Mouse (Mus musculus) C2C12 (cell line): ENCODE results near the gene Sema3b. TPM values are rescaled to one million over a fixed set of nuclear protein-coding genes. Genes with fewer than 3 reads are reported as not detected.

Experiments used
- H3K27me3 ChIP-seq: one replicate; pipeline ENCODE4 v1.6.1; 2011; ENCODE audit not compliant: control insufficient read depth, insufficient read depth, insufficient read length
- H3K36me3 ChIP-seq: one replicate; pipeline ENCODE4 v1.6.1; 2011; ENCODE audit not compliant: control insufficient read depth, insufficient read depth
- H3K4me3 ChIP-seq: one replicate; pipeline ENCODE4 v1.5.1; 2011; ENCODE audit warnings: mild to moderate bottlenecking, control low read depth; ENCODE audit not compliant: poor library complexity, insufficient read depth, severe bottlenecking
- H3K79me2 ChIP-seq: one replicate; pipeline ENCODE4 v1.6.1; 2011; ENCODE audit not compliant: control insufficient read depth, insufficient read depth
- H3K79me3 ChIP-seq: one replicate; pipeline ENCODE4 v1.6.1; 2011; ENCODE audit warnings: low read depth, control low read depth
- H3ac ChIP-seq: one replicate; pipeline ENCODE3; 2011; ENCODE audit warnings: low read depth; ENCODE audit not compliant: control insufficient read depth, insufficient read length
- CEBPB ChIP-seq: IDR thresholded peaks from one replicate; pipeline ENCODE4 v1.6.1; 2011; ENCODE audit warnings: low read depth, mild to moderate bottlenecking, control low read depth, moderate library complexity
- CTCF ChIP-seq: IDR thresholded peaks from one replicate; pipeline ENCODE4 v1.5.1; 2011; ENCODE audit not compliant: control insufficient read depth, insufficient read depth, insufficient read length
- FOSL1 ChIP-seq: IDR thresholded peaks from one replicate; pipeline ENCODE4 v1.8.0; 2011; ENCODE audit warnings: mild to moderate bottlenecking, low read length; ENCODE audit not compliant: poor library complexity, insufficient read depth, severe bottlenecking
- MAX ChIP-seq: IDR thresholded peaks from one replicate; pipeline ENCODE4 v1.6.1; 2011; ENCODE audit warnings: mild to moderate bottlenecking, control low read depth
- MYOD1 ChIP-seq: IDR thresholded peaks from one replicate; pipeline ENCODE4 v1.6.1; 2011; ENCODE audit warnings: low read depth; ENCODE audit not compliant: control insufficient read depth, insufficient read length
- MYOG ChIP-seq: IDR thresholded peaks from one replicate; pipeline ENCODE4 v1.6.1; 2011; ENCODE audit not compliant: control insufficient read depth, insufficient read length; ENCODE audit errors: extremely low read depth
- USF1 ChIP-seq: IDR thresholded peaks from one replicate; pipeline ENCODE4 v1.6.1; 2011; ENCODE audit warnings: low read depth, mild to moderate bottlenecking, control low read depth, moderate library complexity
- polyA plus RNA-seq: library from polyadenylated mRNA; unstranded; fragments of >200 nt; fragmentation: generic; extraction: Trizol; gene quantifications from one replicate; pipeline ENCODE4 v1.2.1, GENCODE M21; 2012; ENCODE audit warnings: missing spikeins

Gene Sema3b
- polyA plus RNA-seq, 1 experiment: 13.7 TPM

DNA sequence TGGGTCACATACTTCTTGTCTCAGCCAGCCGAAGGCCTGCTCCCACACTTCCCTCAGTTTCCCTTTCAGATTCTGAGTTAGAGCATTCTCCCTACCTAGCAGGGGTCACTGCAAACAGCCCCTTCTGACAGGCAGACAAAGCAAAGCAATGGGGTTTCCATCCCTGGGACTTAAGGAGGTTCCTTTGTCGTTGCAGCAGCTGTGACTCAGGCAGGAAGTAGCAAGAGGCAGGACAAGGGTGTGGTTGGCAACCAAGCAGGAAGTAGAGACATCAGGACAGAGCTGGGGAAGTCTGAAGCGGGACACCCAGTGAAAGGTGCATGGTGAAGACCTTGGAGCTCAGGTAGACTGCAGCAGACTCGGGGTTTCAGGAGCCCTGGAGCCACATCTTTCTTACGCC is 15.5 kb upstream of the Sema3b start:
- H3K36me3 ChIP-seq: peaks cover 18% of the 10 kb centered on the region
- H3ac ChIP-seq: peak overlapping the region; percentile 27
- TF ChIP-seq CEBPB: no peak
- TF ChIP-seq CTCF: no peak
- TF ChIP-seq MYOG: no peak
- no peak for TF ChIP-seq FOSL1
- no peak for TF ChIP-seq USF1
- TF ChIP-seq MYOD1: no peak
- TF ChIP-seq MAX: no peak
- H3K4me3 ChIP-seq: no peak overlapping the region
- no peaks in the 10 kb centered on the region for H3K27me3 ChIP-seq
- peaks cover 85% of the 10 kb centered on the region for H3K79me2 ChIP-seq
- H3K79me3 ChIP-seq: peaks cover 60% of the 10 kb centered on the region

DNA sequence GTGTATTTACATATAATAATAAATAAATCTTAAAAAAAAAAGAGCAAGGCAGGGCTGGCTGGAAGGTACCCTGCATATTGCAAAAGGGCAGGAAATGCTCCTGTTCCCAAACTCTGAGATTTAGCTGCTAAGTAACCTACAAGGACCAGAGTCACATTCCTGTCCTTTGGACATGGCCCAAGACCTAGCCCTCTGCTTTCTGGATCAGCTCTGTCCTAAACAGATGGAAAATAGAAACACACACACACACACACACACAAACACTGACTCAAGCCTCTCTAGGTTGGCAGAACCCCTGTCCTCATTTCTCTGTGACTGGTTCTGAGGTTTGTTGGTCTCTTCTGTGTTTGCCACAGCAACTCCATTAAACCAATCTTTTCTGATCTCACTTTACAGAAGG is 11.9 kb upstream of the Sema3b start:
- TF ChIP-seq MYOG (no peak), MAX (no peak), CTCF (no peak)
- peaks cover 36% of the 10 kb centered on the region for H3K79me3 ChIP-seq
- H3K4me3 ChIP-seq: no peak overlapping the region
- peaks cover 49% of the 10 kb centered on the region for H3K36me3 ChIP-seq
- H3K27me3 ChIP-seq: no peaks in the 10 kb centered on the region
- H3K79me2 ChIP-seq: peaks cover 60% of the 10 kb centered on the region
- H3ac ChIP-seq: no peak overlapping the region

DNA sequence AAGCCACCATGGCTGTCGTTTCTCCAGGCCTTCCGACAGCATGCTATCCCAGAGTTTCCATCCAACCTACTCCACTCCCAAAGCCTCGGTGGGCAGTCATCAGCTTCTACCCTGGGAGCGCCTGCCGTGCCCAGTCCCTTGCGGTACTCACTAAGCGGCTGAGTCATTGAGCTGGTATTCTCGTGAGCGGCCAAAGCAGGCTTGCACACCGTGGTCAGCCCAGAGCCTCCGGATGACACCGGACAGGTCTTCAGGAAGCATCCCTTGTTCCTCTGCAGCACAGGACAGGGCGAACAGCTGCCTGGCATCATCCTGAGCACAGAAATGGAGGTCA is 10.5 kb upstream of the Sema3b start:
- Histone ChIP-seq H3K79me3 (peaks cover 22% of the 10 kb centered on the region), H3K4me3 (no peak overlapping the region), H3K79me2 (peaks cover 46% of the 10 kb centered on the region), H3ac (no peak overlapping the region), H3K36me3 (peaks cover 59% of the 10 kb centered on the region), H3K27me3 (no peaks in the 10 kb centered on the region)
- TF ChIP-seq FOSL1 (peak; percentile 18), CTCF (no peak)

DNA sequence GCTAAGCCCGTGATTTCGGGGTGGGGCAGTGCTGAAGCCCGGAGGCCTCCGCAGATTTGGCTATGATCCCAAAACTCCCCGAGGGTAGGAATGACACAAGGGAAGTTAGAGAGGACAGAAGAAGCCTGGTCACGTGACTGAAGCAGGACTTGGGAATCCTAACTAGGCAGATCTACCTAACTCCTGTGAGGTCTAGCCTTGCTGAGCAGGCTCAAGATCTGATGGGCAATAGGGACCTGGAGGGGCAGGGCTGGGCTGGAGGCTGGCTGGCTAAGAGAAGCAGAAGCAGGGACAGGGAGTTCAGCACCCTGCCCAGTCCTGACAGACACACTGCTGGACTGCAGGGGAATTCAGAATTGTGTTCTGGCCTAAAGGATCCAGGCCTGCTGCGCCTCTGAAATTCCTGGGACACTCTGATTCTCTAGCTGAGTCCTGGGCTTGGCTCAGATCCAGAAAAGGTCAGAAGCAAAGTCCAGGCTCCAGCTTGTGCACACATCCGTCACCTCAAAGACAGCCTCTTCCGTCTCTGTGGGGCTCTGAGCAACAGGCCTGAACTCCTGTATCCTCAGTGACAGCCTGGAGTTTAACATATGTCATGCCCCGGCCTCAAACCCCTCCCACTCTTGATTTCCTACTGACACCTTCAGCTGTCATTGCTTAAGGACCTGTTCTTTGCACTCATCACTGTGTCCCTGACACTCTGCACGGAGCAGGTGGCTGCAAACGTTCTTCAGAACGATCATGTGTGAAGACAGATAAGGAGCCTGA is 9.9 kb upstream of the Sema3b start:
- H3ac ChIP-seq: no peak overlapping the region
- H3K36me3 ChIP-seq: peaks cover 57% of the 10 kb centered on the region
- TF ChIP-seq CTCF (no peak), USF1 (peak; percentile 71)
- no peak overlapping the region for H3K4me3 ChIP-seq
- H3K79me2 ChIP-seq: peaks cover 40% of the 10 kb centered on the region
- peaks cover 17% of the 10 kb centered on the region for H3K79me3 ChIP-seq
- H3K27me3 ChIP-seq: no peaks in the 10 kb centered on the region

DNA sequence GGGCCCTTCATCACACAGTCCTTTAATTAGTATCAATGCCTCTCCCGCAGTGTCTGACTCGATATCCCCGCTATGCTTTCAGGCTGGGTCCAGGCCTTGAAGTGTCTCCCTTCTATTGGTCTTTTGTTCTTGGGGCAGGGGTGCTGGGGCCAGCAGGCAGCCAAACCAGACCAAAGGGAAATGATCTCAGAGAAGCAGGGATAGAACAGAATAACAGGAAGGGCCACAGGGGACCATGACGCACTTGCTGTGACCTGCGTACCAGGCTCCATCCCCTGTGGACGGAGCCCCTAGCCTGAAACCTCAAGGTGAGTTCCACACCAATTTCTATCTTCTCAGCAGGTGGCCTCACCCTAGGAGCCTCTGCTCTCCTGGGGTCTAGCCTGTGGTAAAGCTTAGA is 9.1 kb upstream of the Sema3b start:
- peaks cover 32% of the 10 kb centered on the region for H3K79me2 ChIP-seq
- no peak overlapping the region for H3K4me3 ChIP-seq
- H3ac ChIP-seq: no peak overlapping the region
- H3K27me3 ChIP-seq: no peaks in the 10 kb centered on the region
- H3K36me3 ChIP-seq: peaks cover 58% of the 10 kb centered on the region
- no peak for TF ChIP-seq MYOD1
- H3K79me3 ChIP-seq: peaks cover 8% of the 10 kb centered on the region

DNA sequence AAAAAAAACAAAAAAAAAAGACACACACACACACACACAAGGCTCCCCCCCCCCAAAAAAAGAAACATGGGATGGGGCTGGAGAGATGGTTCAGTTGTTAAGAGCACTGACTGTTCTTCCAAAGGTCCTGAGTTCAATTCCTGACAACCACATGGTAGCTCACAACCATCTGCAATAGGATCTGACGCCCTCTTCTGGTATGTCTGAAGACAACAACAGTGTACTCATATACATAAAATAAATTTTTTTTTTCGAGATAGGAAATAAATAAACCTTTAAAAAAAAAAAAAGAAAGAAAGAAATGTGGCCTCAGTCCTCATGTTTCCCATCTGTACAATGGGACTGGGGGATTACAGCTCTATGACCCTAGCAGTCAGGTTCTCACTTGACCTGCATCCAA is 8.4 kb upstream of the Sema3b start:
- Histone ChIP-seq H3K36me3 (peaks cover 58% of the 10 kb centered on the region), H3K79me3 (peaks cover 5% of the 10 kb centered on the region), H3K27me3 (no peaks in the 10 kb centered on the region), H3K79me2 (peaks cover 25% of the 10 kb centered on the region), H3ac (no peak overlapping the region), H3K4me3 (no peak overlapping the region)
- no peak for TF ChIP-seq MYOD1
- TF ChIP-seq MAX: no peak
- no peak for TF ChIP-seq FOSL1
- TF ChIP-seq CTCF: no peak
- TF ChIP-seq CEBPB: no peak
- no peak for TF ChIP-seq MYOG
- TF ChIP-seq USF1: no peak
